Mouse (Mus musculus) hindlimb bud, embryonic 11.5 days (tissue): ENCODE data around the gene Mrpl48.
"Not testable (repeated sequence)": the region's sequence is repeated elsewhere in the genome, so short reads cannot be mapped to it uniquely, and the experiment has no call there.

Experiments
- DNase-seq: peaks from one replicate; pipeline ENCODE4 v3.0.0-alpha.2; 2012; ENCODE audit warnings: low read depth, low spot score; ENCODE audit errors: extremely low spot score

Mrpl48 gene

GRCm38 (mm10) chr7:100589816-100590215, 18.3 kb downstream of the Mrpl48 start:
- DNase-seq = no peak

- peak; percentile 76 for DNase-seq
Observed at GRCm38 (mm10) chr7:100582727-100583236, 25.3 kb downstream of the Mrpl48 start.

GRCm38 (mm10) chr7:100582235-100582634, 25.9 kb downstream of the Mrpl48 start:
- no peak for DNase-seq

DNA sequence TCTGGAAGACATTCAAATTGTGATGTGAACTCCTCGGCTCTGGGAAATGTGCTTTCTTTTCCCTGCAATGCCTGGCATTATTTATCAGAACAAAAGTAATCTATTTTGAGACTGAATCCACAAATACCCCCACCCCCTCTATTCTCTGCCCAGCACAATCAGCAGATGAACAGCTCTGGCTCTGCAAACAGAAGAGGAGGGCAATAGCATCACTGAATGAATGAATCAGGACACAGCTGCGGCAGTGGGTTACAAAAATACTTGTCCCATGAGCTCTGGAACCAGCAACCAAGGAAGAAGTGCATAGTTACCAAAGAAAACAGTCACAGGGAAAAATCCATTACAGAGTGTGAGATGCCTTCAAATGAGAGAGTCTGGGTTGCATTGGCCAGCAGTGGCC, 29.3 kb downstream of the Mrpl48 start:
- DNase-seq = no peak

DNA sequence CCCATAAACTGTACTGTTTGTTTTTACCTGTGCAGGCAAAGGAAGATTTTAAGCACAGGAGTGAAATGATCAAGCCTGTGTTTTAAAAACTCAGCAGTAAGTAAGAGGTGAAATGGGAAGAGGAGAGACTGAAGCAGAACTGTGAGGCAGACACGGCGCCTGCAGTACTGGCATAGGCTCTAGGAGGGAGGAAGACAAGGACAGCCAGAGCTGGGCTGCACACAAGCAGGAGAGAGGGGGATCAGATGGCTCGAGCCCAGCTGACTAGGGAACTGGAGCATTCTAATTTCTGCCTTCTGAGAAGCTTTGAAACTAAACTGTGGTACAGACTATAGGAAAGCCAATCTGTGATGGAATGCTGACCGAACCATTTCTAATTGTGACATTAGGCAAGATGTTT, 35.4 kb downstream of the Mrpl48 start:
- no peak for DNase-seq

GRCm38 (mm10) chr7:100572061-100572460, 36.0 kb downstream of the Mrpl48 start:
- DNase-seq = no peak

DNA sequence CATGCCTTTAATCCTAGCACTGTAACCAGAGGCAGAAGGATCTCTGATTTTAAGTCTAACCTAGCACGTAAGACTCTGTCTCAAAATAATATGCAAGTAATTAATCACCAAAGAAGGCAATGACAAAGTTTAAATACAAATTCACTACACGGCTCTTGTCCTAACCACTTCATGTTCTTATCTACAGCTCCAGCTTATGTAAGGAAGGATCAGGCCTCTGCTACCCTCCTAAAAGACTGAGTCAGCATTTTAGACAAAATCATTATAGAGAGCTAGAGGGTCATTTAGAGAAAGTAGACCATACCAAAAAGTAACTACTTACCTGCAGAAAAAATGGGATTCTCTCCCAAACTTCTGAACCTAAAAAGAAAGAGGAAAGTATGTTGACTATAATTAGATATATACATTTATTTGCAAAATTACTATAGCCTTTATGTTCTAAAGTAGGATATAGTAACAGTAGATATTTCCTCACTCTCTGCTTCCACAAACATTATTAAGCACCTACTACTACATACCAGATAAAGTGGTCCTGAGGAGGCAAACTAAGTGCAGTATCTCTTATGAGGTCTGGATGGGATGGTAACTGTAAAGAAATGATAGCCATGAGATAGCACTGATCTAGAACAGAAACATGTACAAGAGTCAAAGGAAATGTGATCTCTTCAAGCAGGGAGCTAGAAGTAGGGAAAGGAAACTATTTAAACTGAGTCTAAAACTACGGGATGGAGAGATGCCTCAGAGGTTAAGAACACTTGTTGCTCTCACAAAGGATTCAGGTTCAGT, 37.0 kb downstream of the Mrpl48 start:
- DNase-seq = no peak

DNA sequence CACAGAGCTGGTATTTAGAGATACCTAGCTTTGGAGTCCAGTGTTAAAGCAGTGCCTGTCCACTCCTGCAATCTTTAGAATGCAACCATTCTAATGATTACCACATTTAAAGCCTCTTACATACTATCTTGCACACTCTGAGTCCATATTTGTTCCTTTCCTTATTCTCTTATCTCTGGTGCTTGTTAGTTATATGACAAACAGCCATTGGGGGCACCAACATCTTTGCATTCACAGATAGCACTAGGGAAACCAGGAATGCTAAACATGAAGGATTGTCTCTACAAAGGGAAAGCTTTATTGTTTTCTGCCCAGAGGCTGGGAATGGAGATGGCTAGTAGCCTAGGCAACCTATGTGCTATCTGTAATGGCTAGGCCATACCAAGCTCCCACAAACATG, 38.2 kb downstream of the Mrpl48 start:
- no peak for DNase-seq

GRCm38 (mm10) chr7:100567238-100567637, 40.9 kb downstream of the Mrpl48 start:
- not testable (repeated sequence) for DNase-seq

- DNase-seq = no peak
Observed at GRCm38 (mm10) chr7:100561861-100562587, 46.1 kb downstream of the Mrpl48 start.

- no peak for DNase-seq
Observed at GRCm38 (mm10) chr7:100559331-100559730, 48.8 kb downstream of the Mrpl48 start.

GRCm38 (mm10) chr7:100557241-100557640, 50.9 kb downstream of the Mrpl48 start:
- no peak for DNase-seq

DNA sequence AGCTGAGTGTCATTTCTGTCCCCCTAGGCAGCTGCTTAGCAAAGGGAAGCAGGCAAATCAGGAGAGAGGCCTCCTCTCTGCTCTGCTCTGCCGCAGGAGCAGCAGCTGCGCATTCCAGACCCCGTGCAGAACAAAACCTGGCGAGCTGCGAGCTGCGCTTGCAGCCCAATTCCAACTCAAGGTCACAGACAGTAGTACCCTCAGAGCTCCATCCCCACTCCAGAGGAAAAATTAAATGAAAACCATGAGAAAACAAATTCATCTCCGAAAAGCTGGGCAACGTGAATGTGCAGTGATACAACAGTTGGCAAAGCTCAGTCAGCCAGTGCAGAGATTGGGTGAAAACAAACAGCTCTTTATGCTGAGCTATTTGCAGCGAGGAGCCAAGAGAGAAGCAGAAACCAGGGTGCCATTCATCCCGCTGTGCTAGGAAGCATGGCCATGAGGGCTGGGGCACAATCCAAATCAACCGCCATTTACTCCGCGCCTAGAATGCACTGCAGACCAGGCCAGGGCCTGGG, 52.6 kb downstream of the Mrpl48 start:
- no peak for DNase-seq

DNA sequence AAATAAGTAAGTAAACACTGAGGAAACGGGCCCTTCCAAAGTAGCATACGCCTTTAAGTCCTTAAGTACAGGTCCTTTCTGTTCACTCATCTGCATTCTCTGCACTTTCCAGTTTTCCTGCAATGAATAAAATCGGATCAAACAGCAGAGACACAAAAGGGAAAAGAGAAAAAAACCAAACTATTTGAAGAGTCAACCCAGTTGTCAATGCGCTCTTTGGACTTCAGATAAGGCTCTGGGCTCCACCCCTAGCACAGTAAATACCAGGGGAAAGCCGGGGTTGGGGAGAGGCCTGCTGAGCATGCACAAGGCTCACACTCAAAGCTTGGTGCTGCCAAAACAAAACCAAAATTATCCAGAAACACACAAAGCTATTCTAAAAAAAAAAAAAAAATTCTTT, 53.2 kb downstream of the Mrpl48 start:
- DNase-seq = no peak

- DNase-seq = no peak
Observed at GRCm38 (mm10) chr7:100550338-100551007, 57.6 kb downstream of the Mrpl48 start.

GRCm38 (mm10) chr7:100549796-100550195, 58.3 kb downstream of the Mrpl48 start:
- DNase-seq = no peak

- DNase-seq = no peak
Observed at GRCm38 (mm10) chr7:100547631-100548030, 60.5 kb downstream of the Mrpl48 start.

- DNase-seq = no peak
Observed at GRCm38 (mm10) chr7:100544437-100544836, 63.7 kb downstream of the Mrpl48 start.

GRCm38 (mm10) chr7:100539516-100539915, 68.6 kb downstream of the Mrpl48 start:
- no peak for DNase-seq

- no peak for DNase-seq
Observed at GRCm38 (mm10) chr7:100537519-100537902, 70.6 kb downstream of the Mrpl48 start.

DNA sequence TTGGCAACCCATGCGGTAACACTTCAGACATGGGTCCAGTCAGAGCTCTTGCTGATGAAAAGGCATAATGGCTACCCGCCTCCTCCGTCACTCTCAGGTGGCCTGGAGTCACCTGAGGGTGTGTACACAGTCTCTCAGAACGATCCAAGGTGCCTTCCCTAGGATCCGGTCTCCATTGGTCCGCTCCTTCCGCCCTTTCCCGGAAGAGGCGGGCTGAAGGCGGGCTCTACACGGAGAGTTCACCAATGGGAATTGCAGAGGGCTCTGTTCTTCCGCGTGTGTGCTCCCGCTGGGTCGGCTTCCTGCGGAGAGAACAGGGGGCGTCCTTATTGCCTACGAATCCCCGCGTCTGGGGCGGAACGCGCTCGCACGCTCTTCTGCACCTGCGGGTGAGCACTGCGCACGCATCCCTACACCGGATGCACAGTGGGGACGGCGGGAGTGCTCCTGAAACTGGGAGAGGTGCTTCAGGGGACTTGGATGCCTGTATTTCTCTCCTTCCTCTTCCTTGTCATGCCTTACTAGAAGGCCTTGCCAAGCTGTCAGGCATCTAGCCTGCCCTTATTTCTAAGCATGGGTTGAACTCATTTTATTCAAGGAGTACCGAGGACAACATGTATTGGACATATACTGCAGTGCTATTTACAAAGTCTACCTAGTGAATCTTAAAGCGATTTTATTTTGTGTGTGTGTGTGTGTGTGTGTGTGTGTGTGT, 71.1 kb downstream of the Mrpl48 start, which contains the start of gene Coa4:
TSS of gene Coa4 (plus strand) at position 268 of the 715 bp plus-strand sequence.
- DNase-seq = peak; percentile 67
